Mouse (Mus musculus): ENCODE data around the gene Stip1.

- no peak for TF ChIP-seq EP300 (IDR thresholded peaks at IDR 0.05; ENCODE audit: low read depth)
- no peak for TF ChIP-seq CTCF (IDR thresholded peaks at IDR 0.05; ENCODE audit: low read depth)
Measured at GRCm38 (mm10) chr19:6989251-6989650, 50.5 kb downstream of the Stip1 start.
